Mouse (Mus musculus) liver, embryonic 13.5 days (tissue): ENCODE data around the gene 1700010B08Rik. TPM values are rescaled to one million over a fixed set of nuclear protein-coding genes. Genes with fewer than 3 reads are reported as not detected.

Experiments used
- ATAC-seq: fragments of 200-750 bp; cut with Nextera tagmentation; 2 replicates; pipeline ENCODE4 v1.8.0; 2017; ENCODE audit warnings: low read depth, mild to moderate bottlenecking, moderate number of reproducible peaks, moderate library complexity
- DNase-seq: peaks from one replicate; pipeline ENCODE4 v3.0.0; 2022
- H3K27ac ChIP-seq: fragments of 300-500 bp; sonication (generic); 2 replicates; pipeline ENCODE4 v1.5.1; 2015; ENCODE audit warnings: moderate library complexity, mild to moderate bottlenecking, inconsistent platforms
- H3K27me3 ChIP-seq: fragments of 300-500 bp; sonication (generic); 2 replicates; pipeline ENCODE4 v1.6.1; 2015; ENCODE audit warnings: mild to moderate bottlenecking, inconsistent platforms
- H3K36me3 ChIP-seq: fragments of 300-500 bp; sonication (generic); 2 replicates; pipeline ENCODE4 v1.6.1; 2015; ENCODE audit warnings: mild to moderate bottlenecking, inconsistent platforms
- H3K4me1 ChIP-seq: fragments of 300-500 bp; sonication (generic); replicated peaks from 2 replicates; pipeline ENCODE4 v1.6.1; 2015; ENCODE audit warnings: inconsistent platforms
- H3K4me2 ChIP-seq: fragments of 300-500 bp; sonication (generic); 2 replicates; pipeline ENCODE4 v1.6.1; 2015; ENCODE audit warnings: inconsistent platforms, mild to moderate bottlenecking, moderate library complexity
- H3K4me3 ChIP-seq: fragments of 300-500 bp; sonication (generic); replicated peaks from 2 replicates; pipeline ENCODE4 v1.5.1; 2015; ENCODE audit warnings: mild to moderate bottlenecking, inconsistent platforms
- H3K9ac ChIP-seq: fragments of 300-500 bp; sonication (generic); 2 replicates; pipeline ENCODE4 v1.6.1; 2015; ENCODE audit warnings: mild to moderate bottlenecking, inconsistent platforms
- H3K9me3 ChIP-seq: fragments of 300-500 bp; sonication (generic); replicated peaks from 2 replicates; pipeline ENCODE4 v1.6.1; 2016; ENCODE audit warnings: inconsistent platforms
- WGBS: fragments of 180-500 bp; shearing (Covaris S2); methylation state at CpG from one replicate; pipeline ENCODE4 v1.1.7; 2015; ENCODE audit not compliant: insufficient replicate concordance; 5-methylcytosine and 5-hydroxymethylcytosine counted together
- polyA plus RNA-seq: library from polyadenylated mRNA; unstranded; fragments of >200 nt; fragmentation: Nextera tagmentation; extraction: Ambion mirVana; gene quantifications from 2 replicates; pipeline ENCODE4 v1.2.1, GENCODE M21; 2015

1700010B08Rik gene
- polyA plus RNA-seq, 1 experiment from 2014 or later: not detected

DNA sequence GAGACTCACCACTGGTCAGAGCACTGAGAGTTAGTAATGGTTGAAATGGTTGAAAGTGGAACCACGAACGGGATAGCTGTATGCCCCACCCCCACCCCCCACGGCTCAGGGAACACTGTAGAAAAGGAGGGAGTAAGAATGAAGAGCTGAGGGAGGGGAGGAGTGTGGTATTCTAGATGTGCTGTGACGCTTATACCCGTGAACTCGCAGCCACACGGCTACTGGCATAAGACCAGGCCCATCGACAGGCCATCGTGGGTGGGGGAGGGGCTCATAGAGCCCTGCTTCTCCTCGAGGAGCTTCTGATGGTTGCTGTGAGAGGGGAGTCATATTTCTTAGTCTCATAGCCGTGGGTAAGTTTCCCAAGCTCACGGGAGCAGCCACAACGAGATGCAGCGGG, 5.2 kb downstream of the 1700010B08Rik start:
- H3K27ac ChIP-seq: no peak overlapping the region
- no peak overlapping the region for H3K4me2 ChIP-seq
- H3K9me3 ChIP-seq: no peaks in the 10 kb centered on the region
- H3K4me3 ChIP-seq: no peak overlapping the region
- H3K27me3 ChIP-seq: no peaks in the 10 kb centered on the region; the same call in 1 of the 2 replicates
- WGBS: 55% methylated on average over 14 of the region's 14 CpGs
- no peak overlapping the region for H3K9ac ChIP-seq
- peaks cover 2% of the 10 kb centered on the region; the same call in 1 of the 2 replicates for H3K4me1 ChIP-seq
- no peak for ATAC-seq
- no peaks in the 10 kb centered on the region for H3K36me3 ChIP-seq
- DNase-seq: no peak

DNA sequence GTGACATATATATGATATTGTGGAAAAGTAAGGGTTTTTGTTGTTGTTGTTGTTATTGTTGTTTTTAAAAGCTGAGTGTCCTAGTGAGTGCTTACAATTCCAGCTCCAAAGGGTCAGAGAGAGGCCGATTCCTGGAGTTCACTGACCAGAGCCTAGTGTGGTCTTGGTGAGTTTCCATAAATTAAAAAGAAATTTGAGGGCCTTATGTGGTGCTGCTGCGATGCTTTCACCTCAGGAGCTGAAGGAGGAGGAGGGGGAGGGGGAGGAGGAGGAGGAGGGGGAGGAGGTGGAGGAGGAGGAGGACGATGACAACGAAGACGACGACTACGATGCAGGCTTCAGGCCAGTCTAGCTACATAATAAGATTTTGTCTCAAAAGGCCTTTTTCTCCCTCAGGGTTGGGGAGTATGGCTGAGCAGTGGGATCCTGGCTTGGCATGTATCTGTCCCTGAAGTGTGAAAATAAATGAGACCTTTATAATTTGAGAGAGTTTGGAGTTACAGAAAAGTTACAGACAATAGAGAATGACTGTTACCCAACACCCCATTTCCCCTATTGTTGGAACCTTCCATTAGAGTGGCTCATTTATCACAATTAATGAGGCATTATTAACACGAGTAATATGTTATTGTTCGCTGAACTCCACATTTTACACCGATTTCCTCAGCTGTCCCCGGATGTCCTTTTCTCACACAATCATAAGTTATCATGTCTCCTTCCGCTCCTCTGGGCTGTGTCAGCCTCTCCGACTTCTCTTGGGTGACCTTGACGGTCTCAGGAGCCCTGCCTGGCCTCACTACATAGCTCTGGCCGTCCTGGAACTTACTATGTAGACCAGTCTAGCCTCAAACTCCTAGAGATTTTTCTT, 6.0 kb downstream of the 1700010B08Rik start:
- Histone ChIP-seq H3K4me2 (no peak overlapping the region), H3K27ac (no peak overlapping the region), H3K9ac (no peak overlapping the region), H3K4me3 (no peak overlapping the region), H3K9me3 (no peaks in the 10 kb centered on the region), H3K27me3 (no peaks in the 10 kb centered on the region; the same call in 1 of the 2 replicates), H3K4me1 (peaks cover 2% of the 10 kb centered on the region; the same call in 1 of the 2 replicates), H3K36me3 (no peaks in the 10 kb centered on the region)
- DNase-seq: no peak
- 68% methylated on average over 15 of the region's 15 CpGs for WGBS
- no peak for ATAC-seq

DNA sequence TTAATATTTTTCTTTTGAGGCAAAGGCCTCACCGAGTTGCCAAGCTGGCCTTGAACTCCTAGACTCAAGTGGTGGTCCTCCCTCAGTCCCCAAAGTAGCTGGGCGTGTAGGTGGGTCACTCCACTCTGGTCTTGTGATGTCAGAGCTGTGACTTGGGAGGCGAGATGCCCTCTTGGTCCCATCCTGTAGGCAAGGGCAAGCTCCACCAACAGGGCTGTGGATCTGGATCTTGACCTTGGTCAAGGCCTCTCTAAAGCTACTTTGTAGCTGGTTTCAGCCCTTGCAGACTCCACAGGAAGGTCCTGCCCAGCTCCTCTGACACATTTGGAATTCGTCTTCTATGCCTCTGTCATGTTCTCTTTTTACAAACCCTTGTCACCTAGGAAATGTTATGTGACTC, 6.6 kb downstream of the 1700010B08Rik start:
- no peak overlapping the region for H3K4me2 ChIP-seq
- ATAC-seq (no peak), DNase-seq (no peak)
- WGBS: 55% methylated on average over 4 of the region's 4 CpGs
- no peak overlapping the region for H3K4me3 ChIP-seq
- no peaks in the 10 kb centered on the region for H3K9me3 ChIP-seq
- no peaks in the 10 kb centered on the region; the same call in 1 of the 2 replicates for H3K27me3 ChIP-seq
- H3K36me3 ChIP-seq: no peaks in the 10 kb centered on the region
- H3K4me1 ChIP-seq: peaks cover 2% of the 10 kb centered on the region; the same call in 1 of the 2 replicates
- no peak overlapping the region for H3K27ac ChIP-seq
- no peak overlapping the region for H3K9ac ChIP-seq

DNA sequence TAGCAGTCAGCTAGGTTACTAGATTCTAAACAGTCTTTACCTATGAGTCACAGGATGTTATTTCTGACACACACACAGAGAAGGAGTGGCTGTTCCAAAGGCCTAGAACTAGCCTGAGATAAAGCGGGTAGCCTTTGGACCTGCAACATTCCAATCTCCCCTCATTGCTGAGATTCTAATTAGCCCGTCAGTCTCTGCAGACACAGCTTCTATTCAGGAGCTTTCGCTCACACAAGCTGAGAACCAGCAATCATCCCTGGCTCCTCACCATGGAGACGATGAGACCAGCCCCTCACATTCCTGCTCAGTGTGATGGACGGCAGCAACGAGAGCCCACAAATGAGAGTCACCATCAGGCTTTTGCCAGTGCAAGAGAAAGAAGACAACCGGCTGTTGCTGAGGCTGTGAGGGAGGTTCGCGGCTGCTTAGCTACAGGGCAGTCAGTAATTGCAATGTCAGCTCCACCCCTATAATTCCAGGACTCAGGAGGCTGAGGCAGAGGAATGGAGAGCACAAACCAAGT, 11.3 kb downstream of the 1700010B08Rik start:
- H3K9me3 ChIP-seq: no peaks in the 10 kb centered on the region
- no peak for DNase-seq
- H3K27ac ChIP-seq: no peak overlapping the region
- no peak overlapping the region for H3K4me2 ChIP-seq
- WGBS: 36% methylated on average over 9 of the region's 9 CpGs
- peaks cover 4% of the 10 kb centered on the region; the same call in 1 of the 2 replicates for H3K27me3 ChIP-seq
- ATAC-seq: no peak
- no peak overlapping the region for H3K9ac ChIP-seq
- no peaks in the 10 kb centered on the region for H3K36me3 ChIP-seq
- H3K4me3 ChIP-seq: no peak overlapping the region
- H3K4me1 ChIP-seq: no peaks in the 10 kb centered on the region

DNA sequence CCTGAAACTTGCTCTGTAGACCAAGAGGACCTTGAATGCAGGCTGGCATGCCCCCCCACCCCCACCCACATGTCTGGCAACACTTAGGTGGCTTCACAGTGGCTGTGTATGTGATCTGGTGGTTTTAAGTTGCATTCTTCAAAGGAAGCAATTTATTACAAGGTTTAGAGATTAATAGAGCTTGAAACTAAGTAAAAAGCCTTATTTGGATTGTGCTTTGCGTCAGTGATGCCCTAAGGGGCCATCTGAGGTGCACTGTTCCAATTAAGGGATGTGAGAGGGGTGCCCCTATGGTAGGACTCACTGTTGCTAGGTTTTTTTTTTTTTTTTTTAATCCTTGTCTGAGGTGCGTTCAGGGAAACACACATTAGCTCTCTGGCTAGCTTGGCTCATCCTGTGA, 15.2 kb downstream of the 1700010B08Rik start:
- no peaks in the 10 kb centered on the region for H3K9me3 ChIP-seq
- WGBS: 51% methylated on average over 2 of the region's 2 CpGs
- no peak overlapping the region for H3K4me2 ChIP-seq
- peaks cover 22% of the 10 kb centered on the region for H3K4me1 ChIP-seq
- H3K9ac ChIP-seq: no peak overlapping the region
- H3K36me3 ChIP-seq: no peaks in the 10 kb centered on the region
- H3K27me3 ChIP-seq: 0 out of 2 replicates have a peak, but pooled peaks cover 4% of the 10 kb centered on the region
- H3K27ac ChIP-seq: no peak overlapping the region
- DNase-seq (no peak), ATAC-seq (no peak)
- no peak overlapping the region for H3K4me3 ChIP-seq

DNA sequence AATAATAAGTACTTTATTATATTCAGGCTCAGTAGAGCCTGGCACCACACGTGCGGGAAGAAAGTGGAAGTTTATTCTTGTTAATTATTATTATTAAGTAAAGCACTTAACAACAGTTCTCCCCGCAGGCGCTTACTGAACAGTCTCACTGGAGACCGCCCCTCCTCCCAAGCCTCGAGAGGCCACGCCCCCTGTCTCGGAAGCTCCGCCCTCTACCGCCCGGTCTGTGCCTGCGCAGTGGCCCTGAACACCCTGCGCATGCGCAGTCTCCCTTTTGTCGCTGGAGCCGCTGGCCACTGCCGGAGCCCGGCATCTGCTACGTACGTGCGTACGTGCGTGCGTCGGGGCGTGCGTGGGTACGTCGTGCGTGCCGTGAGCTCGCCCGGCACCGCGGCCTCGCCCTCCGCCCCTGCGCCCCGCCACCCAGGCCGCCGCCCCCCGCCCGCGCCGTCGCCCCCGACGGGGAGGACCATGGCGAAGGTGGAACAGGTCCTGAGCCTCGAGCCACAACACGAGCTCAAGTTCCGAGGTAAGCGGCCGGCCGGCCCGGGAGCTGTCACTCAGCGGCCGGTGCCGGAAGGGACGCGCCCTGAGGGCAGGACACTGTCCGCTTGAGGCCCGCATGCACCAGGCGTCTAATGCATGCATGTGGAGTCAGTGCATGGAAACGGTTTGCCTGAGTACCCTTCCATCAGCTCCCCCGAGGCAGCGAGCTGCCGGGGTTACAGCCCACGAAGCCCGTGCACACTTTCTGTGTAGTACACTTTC, 18.2 kb downstream of the 1700010B08Rik start, which contains the start of gene Vapb:
Gene Vapb, plus strand, starts transcription at position 290 of the 768 bp plus-strand sequence.
- Histone ChIP-seq H3K27ac (peak within 1 kb of the TSS; percentile 61), H3K27me3 (no peaks in the 10 kb centered on the region), H3K36me3 (no peaks in the 10 kb centered on the region), H3K4me1 (peaks cover 47% of the 10 kb centered on the region), H3K9ac (peak within 1 kb of the TSS; percentile 84), H3K4me2 (peak within 1 kb of the TSS; percentile 92), H3K9me3 (no peaks in the 10 kb centered on the region), H3K4me3 (peak within 1 kb of the TSS; percentile 86)
- WGBS: 1% methylated on average over 70 of the region's 70 CpGs
- peak; percentile 97 for ATAC-seq
- peak; percentile 98 for DNase-seq

DNA sequence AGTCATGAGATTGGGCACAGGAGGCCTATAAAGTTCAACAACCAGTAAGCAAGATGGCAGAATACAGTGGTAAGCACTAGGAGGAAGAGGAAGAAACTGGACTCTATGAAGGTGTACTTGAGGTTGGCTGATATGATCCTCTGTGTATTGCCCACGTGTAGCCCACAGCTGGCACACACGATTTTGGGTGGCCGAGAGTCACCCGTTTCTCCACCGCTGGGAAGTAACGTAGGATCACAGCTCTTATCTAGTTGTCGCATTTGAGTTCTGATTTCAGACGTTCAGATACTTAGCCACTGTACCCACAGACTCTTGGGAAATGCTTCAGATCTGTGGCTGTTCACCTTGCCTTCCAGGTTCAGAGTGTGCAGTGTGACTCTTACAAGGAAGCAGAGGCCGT, 19.0 kb downstream of the 1700010B08Rik start:
- Histone ChIP-seq H3K36me3 (no peaks in the 10 kb centered on the region), H3K9me3 (no peaks in the 10 kb centered on the region), H3K4me1 (peaks cover 47% of the 10 kb centered on the region), H3K27ac (peak overlapping the region; percentile 61; the same call in 1 of the 2 replicates), H3K4me3 (peak overlapping the region; percentile 86), H3K9ac (peak overlapping the region; percentile 84), H3K27me3 (no peaks in the 10 kb centered on the region), H3K4me2 (peak overlapping the region; percentile 92)
- no peak for DNase-seq
- WGBS: 28% methylated on average over 9 of the region's 9 CpGs
- no peak for ATAC-seq

DNA sequence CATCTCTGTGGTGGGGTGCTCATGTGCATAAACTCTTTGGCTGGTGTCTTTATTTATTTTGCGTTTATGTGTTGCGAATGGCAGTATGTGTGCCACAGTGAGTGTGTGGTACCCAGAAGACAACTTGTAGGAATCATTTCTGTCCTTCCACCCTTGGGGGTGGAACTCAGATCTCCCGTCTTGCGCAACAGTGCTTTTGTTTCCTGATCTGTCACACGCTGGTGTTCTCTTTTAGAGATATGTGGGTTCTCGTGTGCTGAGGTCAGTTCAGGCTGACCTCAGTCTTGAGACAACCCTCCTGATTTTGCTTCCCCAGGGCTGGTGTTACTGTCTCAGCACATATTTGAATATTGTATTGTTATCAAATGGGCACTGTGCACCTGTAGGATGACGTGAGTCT, 19.9 kb downstream of the 1700010B08Rik start:
- H3K27me3 ChIP-seq: no peaks in the 10 kb centered on the region
- H3K4me1 ChIP-seq: peaks cover 53% of the 10 kb centered on the region
- DNase-seq (no peak), ATAC-seq (no peak)
- H3K4me3 ChIP-seq: 0 out of 2 replicates have a peak overlapping the region, but pooled peaks have one; percentile 86
- H3K9me3 ChIP-seq: no peaks in the 10 kb centered on the region
- no peaks in the 10 kb centered on the region for H3K36me3 ChIP-seq
- peak overlapping the region; percentile 92; the same call in 1 of the 2 replicates for H3K4me2 ChIP-seq
- no peak overlapping the region for H3K27ac ChIP-seq
- 70% methylated on average over 7 of the region's 7 CpGs for WGBS
- H3K9ac ChIP-seq: 0 out of 2 replicates have a peak overlapping the region, but pooled peaks have one; percentile 16

GRCm38 (mm10) chr2:173742090-173742489, 22.9 kb downstream of the 1700010B08Rik start:
- no peak overlapping the region for H3K4me2 ChIP-seq

GRCm38 (mm10) chr2:173742744-173743143, 23.5 kb downstream of the 1700010B08Rik start:
- 86% methylated on average over 9 of the region's 9 CpGs for WGBS
- Histone ChIP-seq H3K4me2 (no peak overlapping the region), H3K4me1 (peaks cover 64% of the 10 kb centered on the region), H3K4me3 (no peak overlapping the region), H3K27me3 (no peaks in the 10 kb centered on the region), H3K36me3 (no peaks in the 10 kb centered on the region), H3K9ac (no peak overlapping the region), H3K27ac (no peak overlapping the region), H3K9me3 (no peaks in the 10 kb centered on the region)
- no peak for ATAC-seq
- DNase-seq: no peak

More at GRCm38 (mm10) chr2:173742090-173742489, 22.9 kb downstream of the 1700010B08Rik start:
- no peaks in the 10 kb centered on the region for H3K36me3 ChIP-seq
- 85% methylated on average over 13 of the region's 13 CpGs for WGBS
- no peak overlapping the region for H3K4me3 ChIP-seq
- no peaks in the 10 kb centered on the region for H3K9me3 ChIP-seq
- H3K27ac ChIP-seq: no peak overlapping the region
- no peaks in the 10 kb centered on the region for H3K27me3 ChIP-seq
- H3K4me1 ChIP-seq: peaks cover 61% of the 10 kb centered on the region
- H3K9ac ChIP-seq: no peak overlapping the region
- no peak for DNase-seq
- ATAC-seq: no peak
